Mouse (Mus musculus) stomach, embryonic 16.5 days (tissue): ENCODE measurements at regions not wholly inside any gene's neighbourhood (a gene's known extent, or its start where the extent isn't known, plus 50 kb on each side); places are given as distances from the start of the nearest gene placed in this dataset.
A peak's percentile ranks its signal among the peaks of the same experiment; 100 is the strongest.

Source experiments
- ATAC-seq: fragments of 200-750 bp; cut with Nextera tagmentation; 2 replicates; pipeline ENCODE4 v1.8.0; 2017; ENCODE audit warnings: moderate number of reproducible peaks, moderate TSS enrichment; ENCODE audit not compliant: insufficient read depth, low FRiP score
- H3K27ac ChIP-seq: fragments of 300-500 bp; sonication (generic); 2 replicates; pipeline ENCODE4 v1.5.1; 2014; ENCODE audit warnings: low read length
- H3K27me3 ChIP-seq: fragments of 300-500 bp; sonication (generic); 2 replicates; pipeline ENCODE4 v1.6.1; 2014; ENCODE audit warnings: low read length, control low read depth, mixed read lengths; ENCODE audit not compliant: control insufficient read depth, insufficient read depth
- H3K36me3 ChIP-seq: fragments of 300-500 bp; sonication (generic); 2 replicates; pipeline ENCODE4 v1.6.1; 2014; ENCODE audit warnings: low read length; ENCODE audit not compliant: control insufficient read depth, insufficient read depth
- H3K4me1 ChIP-seq: fragments of 300-500 bp; sonication (generic); 2 replicates; pipeline ENCODE4 v1.6.1; 2014; ENCODE audit warnings: low read length, control low read depth, mixed read lengths; ENCODE audit not compliant: control insufficient read depth, insufficient read depth
- H3K4me2 ChIP-seq: fragments of 300-500 bp; sonication (generic); 2 replicates; pipeline ENCODE4 v1.6.1; 2014; ENCODE audit warnings: low read depth, low read length, mixed read lengths
- H3K4me3 ChIP-seq: fragments of 300-500 bp; sonication (generic); replicated peaks from 2 replicates; pipeline ENCODE4 v1.5.1; 2014; ENCODE audit warnings: mild to moderate bottlenecking, low read length
- H3K9ac ChIP-seq: fragments of 300-500 bp; sonication (generic); 2 replicates; pipeline ENCODE4 v1.6.1; 2014; ENCODE audit warnings: low read length
- H3K9me3 ChIP-seq: fragments of 300-500 bp; sonication (generic); replicated peaks from 2 replicates; pipeline ENCODE4 v1.6.1; 2016; ENCODE audit warnings: low read length, control low read depth; ENCODE audit not compliant: control insufficient read depth
- WGBS: fragments of 180-500 bp; shearing (Covaris S2); extraction: QIAGEN DNeasy Blood & Tissue Kit; methylation state at CpG from one replicate; pipeline ENCODE4 v1.1.7; 2014; 5-methylcytosine and 5-hydroxymethylcytosine counted together

DNA sequence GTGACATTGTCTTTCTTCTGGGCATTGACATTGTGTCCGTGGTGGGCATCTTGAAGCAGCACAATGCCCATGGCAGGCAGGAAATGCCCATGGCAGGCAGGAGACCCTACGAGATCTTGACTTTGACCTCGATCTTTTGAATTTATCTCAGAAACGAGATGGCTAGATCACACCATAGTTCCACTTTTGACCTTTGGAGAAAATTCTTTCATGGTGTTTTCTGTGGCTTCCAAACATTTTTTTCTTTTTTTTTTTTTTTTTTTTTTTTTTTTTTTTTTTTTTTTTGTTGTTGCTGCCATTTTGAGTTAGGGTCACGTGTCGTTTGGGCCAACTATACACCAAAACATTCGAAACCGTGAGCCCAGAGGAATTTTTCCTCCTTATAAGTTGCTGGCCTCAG lies 201.5 kb downstream of the Vrk1 start:
- no peaks in the 10 kb centered on the region for H3K36me3 ChIP-seq
- no peak overlapping the region for H3K4me3 ChIP-seq
- H3K27me3 ChIP-seq = no peaks in the 10 kb centered on the region
- no peak for ATAC-seq
- H3K9me3 ChIP-seq = no peaks in the 10 kb centered on the region
- no peak overlapping the region for H3K4me2 ChIP-seq
- WGBS = 80% methylated on average over 8 of the region's 8 CpGs
- no peak overlapping the region for H3K9ac ChIP-seq
- no peak overlapping the region for H3K27ac ChIP-seq
- no peaks in the 10 kb centered on the region for H3K4me1 ChIP-seq

DNA sequence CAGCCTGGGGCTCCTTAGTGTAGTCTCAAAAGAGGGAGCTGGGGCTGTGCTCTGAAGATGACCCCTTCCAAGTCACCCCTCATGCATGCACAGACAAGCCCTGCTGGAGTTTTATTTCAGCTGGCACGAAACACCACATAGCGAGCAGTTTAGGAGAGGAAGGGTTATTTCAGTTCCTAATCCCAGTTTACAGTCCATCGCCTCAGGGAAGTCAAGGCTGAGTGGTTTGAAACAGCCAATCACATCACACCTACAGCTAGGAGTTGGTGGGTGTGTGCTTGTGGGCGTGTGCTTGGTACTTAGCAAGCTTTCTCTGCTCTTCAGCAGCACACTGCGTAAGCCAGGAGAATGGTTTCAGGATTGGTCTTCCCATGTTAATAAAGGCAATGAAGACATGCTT lies 202.4 kb downstream of the Vrk1 start:
- Histone ChIP-seq H3K4me2 (no peak overlapping the region), H3K4me1 (no peaks in the 10 kb centered on the region), H3K9me3 (no peaks in the 10 kb centered on the region)

DNA sequence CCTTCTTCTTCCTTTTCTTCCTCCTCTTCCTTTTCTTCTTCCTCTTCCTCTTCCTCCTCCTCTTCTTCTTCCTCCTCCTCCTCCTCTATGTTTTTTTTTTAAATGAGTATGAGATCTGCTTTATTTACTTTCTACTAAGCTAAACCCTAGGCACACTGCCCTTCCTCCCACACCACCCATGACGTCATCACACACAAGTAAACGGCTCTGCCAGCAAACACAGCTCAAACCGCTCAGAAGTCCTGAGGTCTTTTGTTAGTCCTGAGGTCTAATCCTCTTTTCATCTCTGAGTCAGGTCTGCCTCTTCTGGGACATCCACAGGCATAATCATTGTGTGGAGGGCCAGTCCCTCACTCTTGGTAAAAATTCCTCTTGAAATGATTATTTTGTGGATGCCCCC lies 210.0 kb downstream of the Vrk1 start:
- H3K4me3 ChIP-seq = no peak overlapping the region
- no peaks in the 10 kb centered on the region for H3K36me3 ChIP-seq
- no peaks in the 10 kb centered on the region for H3K4me1 ChIP-seq
- H3K27ac ChIP-seq = no peak overlapping the region
- no peak for ATAC-seq
- no peak overlapping the region for H3K9ac ChIP-seq
- no peak overlapping the region for H3K4me2 ChIP-seq
- H3K27me3 ChIP-seq = no peaks in the 10 kb centered on the region
- 27% methylated on average over 3 of the region's 3 CpGs for WGBS
- no peaks in the 10 kb centered on the region for H3K9me3 ChIP-seq

More for the DNA sequence above, 202.4 kb downstream of the Vrk1 start:
- Histone ChIP-seq H3K27ac (no peak overlapping the region), H3K36me3 (no peaks in the 10 kb centered on the region), H3K9ac (no peak overlapping the region), H3K4me3 (no peak overlapping the region), H3K27me3 (no peaks in the 10 kb centered on the region)
- no peak for ATAC-seq
- 75% methylated on average over 5 of the region's 5 CpGs for WGBS

DNA sequence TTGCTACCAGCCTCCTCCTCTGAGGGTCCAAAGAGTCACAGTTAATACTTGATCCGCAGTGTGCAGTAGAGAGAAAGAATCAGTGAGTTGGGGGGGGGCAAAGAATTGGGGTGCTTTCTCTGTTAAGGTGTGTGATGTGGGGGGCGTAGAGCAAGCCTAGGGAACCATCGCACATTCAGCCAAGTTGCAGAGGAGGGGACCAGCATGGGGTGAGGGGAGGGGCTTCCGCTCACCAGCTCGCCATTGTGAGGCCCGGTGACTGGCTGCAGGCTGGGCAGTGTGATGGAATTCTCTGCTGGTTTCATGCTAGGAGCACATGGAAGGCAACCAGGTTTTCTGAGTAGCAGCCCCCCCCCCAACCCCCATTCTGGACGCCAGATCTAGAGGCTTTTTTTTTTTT lies 216.2 kb downstream of the Vrk1 start:
- H3K9me3 ChIP-seq = no peaks in the 10 kb centered on the region
- H3K4me2 ChIP-seq = no peak overlapping the region
- no peaks in the 10 kb centered on the region for H3K36me3 ChIP-seq
- ATAC-seq = no peak
- no peak overlapping the region for H3K27ac ChIP-seq
- H3K4me3 ChIP-seq = no peak overlapping the region
- H3K4me1 ChIP-seq = no peaks in the 10 kb centered on the region
- no peaks in the 10 kb centered on the region for H3K27me3 ChIP-seq
- 46% methylated on average over 7 of the region's 7 CpGs for WGBS
- no peak overlapping the region for H3K9ac ChIP-seq

DNA sequence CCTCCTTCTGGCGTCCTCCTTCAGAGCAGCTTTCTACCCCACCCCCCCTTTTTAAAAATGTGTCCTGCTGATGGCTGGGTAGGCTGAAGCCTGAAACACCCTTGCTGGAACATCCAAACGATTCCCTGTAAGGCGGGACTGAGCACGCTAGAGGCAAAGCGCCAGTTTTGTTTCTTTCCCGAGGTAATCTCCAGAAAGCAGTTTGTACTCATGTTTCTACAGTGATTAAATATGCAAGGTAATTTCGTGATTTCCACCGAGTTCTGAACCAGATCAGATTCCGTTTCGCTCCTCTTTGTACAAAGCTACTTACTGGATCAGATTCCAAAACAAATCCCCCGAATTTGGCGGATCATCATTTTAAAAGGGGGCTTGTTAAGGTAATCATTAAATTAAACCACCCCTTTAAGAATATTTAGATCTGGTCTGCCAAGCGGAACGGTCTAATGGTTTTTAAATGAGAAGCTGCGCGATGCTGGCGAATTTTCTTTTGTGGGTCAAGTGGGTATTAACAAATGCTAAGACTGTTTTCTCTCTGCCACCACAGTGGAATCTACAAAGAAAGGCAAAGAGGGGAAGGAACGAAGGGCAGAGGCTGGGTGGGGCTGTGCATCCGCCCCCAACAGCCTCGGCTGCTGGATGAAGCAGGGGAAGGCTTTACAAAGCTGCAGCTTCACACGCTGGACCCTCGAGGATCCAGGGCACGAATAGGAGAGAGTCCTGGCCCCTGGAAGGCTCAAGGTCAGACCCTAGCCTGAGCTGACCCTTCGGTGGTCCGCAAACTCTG lies 216.9 kb downstream of the Vrk1 start:
- H3K27ac ChIP-seq = no peak overlapping the region
- peak overlapping the region; percentile 21; the same call in 1 of the 2 replicates for H3K4me2 ChIP-seq
- H3K4me3 ChIP-seq = no peak overlapping the region
- no peak overlapping the region for H3K9ac ChIP-seq
- no peaks in the 10 kb centered on the region for H3K4me1 ChIP-seq
- no peak for ATAC-seq
- H3K27me3 ChIP-seq = no peaks in the 10 kb centered on the region
- H3K36me3 ChIP-seq = no peaks in the 10 kb centered on the region
- WGBS = 20% methylated on average over 25 of the region's 25 CpGs
- H3K9me3 ChIP-seq = no peaks in the 10 kb centered on the region

DNA sequence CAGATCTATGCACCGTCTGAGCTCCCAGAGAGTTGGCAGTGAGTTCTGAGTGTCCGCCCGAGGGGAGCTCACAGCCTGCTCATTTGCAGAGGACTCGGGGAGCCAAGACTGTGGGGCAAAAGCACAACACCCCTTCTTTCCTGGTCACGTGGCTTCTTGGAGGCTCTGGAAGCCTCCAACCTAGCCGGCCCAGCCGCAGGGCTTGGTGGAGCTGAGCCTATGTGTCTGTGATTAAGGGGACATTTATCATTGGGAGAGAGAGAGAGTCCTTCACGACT lies 217.5 kb downstream of the Vrk1 start:
- WGBS = 33% methylated on average over 8 of the region's 8 CpGs
- ATAC-seq = no peak
- no peak overlapping the region for H3K4me3 ChIP-seq
- H3K27ac ChIP-seq = no peak overlapping the region
- no peaks in the 10 kb centered on the region for H3K27me3 ChIP-seq
- H3K4me1 ChIP-seq = no peaks in the 10 kb centered on the region
- H3K36me3 ChIP-seq = no peaks in the 10 kb centered on the region
- H3K4me2 ChIP-seq = peak overlapping the region; percentile 21; the same call in 1 of the 2 replicates
- no peak overlapping the region for H3K9ac ChIP-seq
- no peaks in the 10 kb centered on the region for H3K9me3 ChIP-seq

DNA sequence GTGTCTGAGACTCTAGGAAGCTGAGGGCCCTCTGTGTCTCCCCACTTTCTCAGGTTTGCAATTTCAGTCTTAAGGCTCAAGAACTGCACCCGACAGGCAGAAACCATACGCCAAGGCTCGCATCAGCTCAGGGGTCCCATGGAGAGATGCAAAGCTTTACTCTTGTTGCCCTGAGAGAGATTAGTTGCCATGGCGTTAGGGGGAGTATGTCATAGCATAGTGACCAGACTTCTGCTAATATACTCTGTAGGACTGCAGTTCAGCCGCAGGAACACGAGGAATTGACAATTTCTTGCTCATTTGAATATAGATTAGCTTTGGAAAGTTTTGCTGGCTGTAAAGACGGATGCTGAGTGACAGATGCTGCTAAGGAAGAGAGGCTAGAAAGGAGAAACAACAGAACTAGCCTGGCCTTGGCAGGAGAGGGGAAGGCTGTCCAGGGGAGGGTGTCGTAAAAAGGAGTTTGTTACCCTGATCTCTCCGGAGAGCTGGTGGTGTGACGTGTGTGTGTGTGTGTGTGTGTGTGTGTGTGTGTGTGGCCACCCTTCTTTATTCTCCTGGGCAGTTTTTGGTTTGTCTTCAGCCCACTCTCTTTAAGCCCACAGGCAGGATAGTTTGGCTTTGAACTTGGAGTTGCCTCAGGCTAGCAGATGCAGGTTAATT lies 235.3 kb downstream of the Vrk1 start:
- 60% methylated on average over 10 of the region's 10 CpGs for WGBS
- Histone ChIP-seq H3K4me3 (no peak overlapping the region), H3K4me2 (no peak overlapping the region), H3K27me3 (no peaks in the 10 kb centered on the region), H3K9me3 (no peaks in the 10 kb centered on the region), H3K4me1 (no peaks in the 10 kb centered on the region), H3K36me3 (no peaks in the 10 kb centered on the region), H3K9ac (no peak overlapping the region), H3K27ac (no peak overlapping the region)
- no peak for ATAC-seq

DNA sequence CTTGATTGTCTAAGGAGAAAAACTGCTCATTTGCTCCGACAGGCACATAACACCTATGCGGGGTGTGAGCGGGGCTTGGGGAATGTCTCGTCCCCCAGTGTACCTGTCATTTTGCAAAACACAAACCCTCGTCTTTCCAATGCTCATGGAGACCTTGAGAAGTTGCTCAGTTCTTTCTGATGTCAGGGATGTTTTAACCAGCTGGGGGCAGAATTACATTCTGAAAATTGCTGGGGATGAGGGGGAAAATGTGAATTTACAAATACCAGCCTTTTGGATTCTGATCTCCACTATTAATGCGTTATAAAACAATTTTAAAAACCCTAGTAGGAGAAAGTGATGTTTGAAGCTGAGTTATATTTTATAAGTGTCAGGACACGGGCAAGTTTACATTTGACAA lies 263.6 kb downstream of the Vrk1 start:
- ATAC-seq = no peak
- Histone ChIP-seq H3K4me2 (no peak overlapping the region), H3K4me3 (no peak overlapping the region), H3K27ac (no peak overlapping the region), H3K4me1 (no peaks in the 10 kb centered on the region), H3K27me3 (no peaks in the 10 kb centered on the region), H3K9me3 (no peaks in the 10 kb centered on the region), H3K36me3 (no peaks in the 10 kb centered on the region), H3K9ac (no peak overlapping the region)
- 73% methylated on average over 7 of the region's 7 CpGs for WGBS

DNA sequence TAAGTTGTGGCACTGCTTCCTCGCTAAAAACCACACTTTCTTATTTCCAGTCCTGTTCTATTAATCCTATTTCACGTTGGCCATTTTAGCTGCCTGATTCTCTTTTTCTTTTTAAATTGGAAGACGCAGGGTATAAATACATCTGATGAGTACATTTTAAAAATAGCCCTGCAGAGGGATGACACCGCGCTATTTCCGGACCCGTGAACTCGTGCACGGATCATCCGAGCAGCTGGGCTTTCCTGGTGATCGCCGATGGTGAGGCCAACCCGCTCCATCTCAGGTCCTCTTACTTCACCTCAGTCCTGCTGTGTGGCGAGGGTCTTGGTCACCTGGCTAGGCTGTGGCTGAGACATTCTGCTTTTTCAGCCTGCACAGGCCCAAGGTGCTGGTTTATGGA lies 267.9 kb downstream of the Vrk1 start:
- Histone ChIP-seq H3K4me2 (no peak overlapping the region), H3K36me3 (no peaks in the 10 kb centered on the region), H3K9ac (no peak overlapping the region), H3K9me3 (no peaks in the 10 kb centered on the region), H3K27ac (no peak overlapping the region), H3K4me3 (no peak overlapping the region), H3K4me1 (no peaks in the 10 kb centered on the region), H3K27me3 (no peaks in the 10 kb centered on the region)
- ATAC-seq = no peak
- WGBS = 93% methylated on average over 14 of the region's 14 CpGs
